Mouse (Mus musculus): ENCODE measurements at regions not wholly inside any gene's neighbourhood (a gene's known extent, or its start where the extent isn't known, plus 50 kb on each side); places are given as distances from the start of the nearest gene placed in this dataset.
A peak's percentile ranks its signal among the peaks of the same experiment; 100 is the strongest.

- WGBS (ENCODE audit: insufficient replicate concordance) = 45% methylated on average over 6 of the region's 6 CpGs
These were observed 71.1 kb upstream of the Dph5 start for GRCm38 (mm10) chr3:115816328-115817160.

GRCm38 (mm10) chr3:115817771-115818170 lies 69.9 kb upstream of the Dph5 start:
- Histone ChIP-seq H3K9me3 (replicated peaks) (no peaks in the 10 kb centered on the region), H3K4me2 (no peak overlapping the region), H3K27ac (replicated peaks) (no peak overlapping the region), H3K9ac (no peak overlapping the region), H3K4me1 (replicated peaks) (peaks cover 38% of the 10 kb centered on the region), H3K4me3 (replicated peaks) (no peak overlapping the region), H3K27me3 (no peaks in the 10 kb centered on the region), H3K36me3 (replicated peaks) (no peaks in the 10 kb centered on the region)
- 83% methylated on average over 5 of the region's 5 CpGs for WGBS (ENCODE audit: insufficient replicate concordance)
- ATAC-seq (ENCODE audit: insufficient read depth) = no peak

More at GRCm38 (mm10) chr3:115816328-115817160, 71.1 kb upstream of the Dph5 start:
- Histone ChIP-seq H3K9ac (no peak overlapping the region), H3K4me1 (replicated peaks) (peaks cover 38% of the 10 kb centered on the region), H3K4me2 (no peak overlapping the region), H3K27me3 (no peaks in the 10 kb centered on the region), H3K27ac (replicated peaks) (0 out of 2 replicates have a peak overlapping the region, but pooled peaks have one; percentile 15), H3K4me3 (replicated peaks) (no peak overlapping the region), H3K36me3 (replicated peaks) (no peaks in the 10 kb centered on the region), H3K9me3 (replicated peaks) (no peaks in the 10 kb centered on the region)
- ATAC-seq (ENCODE audit: insufficient read depth) = no peak

- 15% methylated on average over 7 of the region's 7 CpGs for WGBS (ENCODE audit: insufficient replicate concordance)
- peaks cover 38% of the 10 kb centered on the region for H3K4me1 ChIP-seq (replicated peaks)
- H3K9ac ChIP-seq = no peak overlapping the region
- H3K9me3 ChIP-seq (replicated peaks) = no peaks in the 10 kb centered on the region
- H3K36me3 ChIP-seq (replicated peaks) = no peaks in the 10 kb centered on the region
- H3K4me3 ChIP-seq (replicated peaks) = no peak overlapping the region
- H3K27ac ChIP-seq (replicated peaks) = no peak overlapping the region
- H3K4me2 ChIP-seq = peak overlapping the region; percentile 27
- ATAC-seq (ENCODE audit: insufficient read depth) = no peak
- no peaks in the 10 kb centered on the region for H3K27me3 ChIP-seq
These were observed 68.9 kb upstream of the Dph5 start for GRCm38 (mm10) chr3:115818734-115819133.

- Histone ChIP-seq H3K9me3 (replicated peaks) (no peaks in the 10 kb centered on the region), H3K36me3 (replicated peaks) (no peaks in the 10 kb centered on the region), H3K9ac (no peak overlapping the region), H3K4me2 (peak overlapping the region; percentile 48), H3K27me3 (no peaks in the 10 kb centered on the region), H3K4me3 (replicated peaks) (no peak overlapping the region), H3K27ac (replicated peaks) (no peak overlapping the region), H3K4me1 (replicated peaks) (peaks cover 38% of the 10 kb centered on the region)
- ATAC-seq (ENCODE audit: insufficient read depth) = peak; percentile 25; the same call in 1 of the 2 replicates
- WGBS (ENCODE audit: insufficient replicate concordance) = 7% methylated on average over 7 of the region's 7 CpGs
These were observed 68.1 kb upstream of the Dph5 start for GRCm38 (mm10) chr3:115819401-115820138.

- no peak for ATAC-seq (ENCODE audit: insufficient read depth)
These were observed 67.5 kb upstream of the Dph5 start for GRCm38 (mm10) chr3:115820139-115820481.

GRCm38 (mm10) chr3:115821627-115822026 lies 66.0 kb upstream of the Dph5 start:
- WGBS (ENCODE audit: insufficient replicate concordance) = 19% methylated on average over 2 of the region's 2 CpGs
- ATAC-seq (ENCODE audit: insufficient read depth) = no peak
- H3K4me1 ChIP-seq (replicated peaks) = peaks cover 19% of the 10 kb centered on the region
- H3K9ac ChIP-seq = no peak overlapping the region
- no peak overlapping the region for H3K27ac ChIP-seq (replicated peaks)
- no peak overlapping the region for H3K4me3 ChIP-seq (replicated peaks)
- no peak overlapping the region for H3K4me2 ChIP-seq
- no peaks in the 10 kb centered on the region for H3K27me3 ChIP-seq
- no peaks in the 10 kb centered on the region for H3K9me3 ChIP-seq (replicated peaks)
- no peaks in the 10 kb centered on the region for H3K36me3 ChIP-seq (replicated peaks)

More at GRCm38 (mm10) chr3:115820139-115820481, 67.5 kb upstream of the Dph5 start:
- H3K27me3 ChIP-seq = no peaks in the 10 kb centered on the region
- H3K4me2 ChIP-seq = peak overlapping the region; percentile 48
- no peaks in the 10 kb centered on the region for H3K36me3 ChIP-seq (replicated peaks)
- H3K27ac ChIP-seq (replicated peaks) = no peak overlapping the region
- H3K9ac ChIP-seq = no peak overlapping the region
- no peaks in the 10 kb centered on the region for H3K9me3 ChIP-seq (replicated peaks)
- WGBS (ENCODE audit: insufficient replicate concordance) = 13% methylated on average over 8 of the region's 8 CpGs
- peaks cover 34% of the 10 kb centered on the region for H3K4me1 ChIP-seq (replicated peaks)
- no peak overlapping the region for H3K4me3 ChIP-seq (replicated peaks)

- no peaks in the 10 kb centered on the region for H3K9me3 ChIP-seq (replicated peaks)
- no peaks in the 10 kb centered on the region for H3K36me3 ChIP-seq (replicated peaks)
- H3K4me1 ChIP-seq (replicated peaks) = peaks cover 17% of the 10 kb centered on the region
- H3K9ac ChIP-seq = no peak overlapping the region
- no peak overlapping the region for H3K4me2 ChIP-seq
- ATAC-seq (ENCODE audit: insufficient read depth) = no peak
- no peaks in the 10 kb centered on the region for H3K27me3 ChIP-seq
- no peak overlapping the region for H3K4me3 ChIP-seq (replicated peaks)
- WGBS (ENCODE audit: insufficient replicate concordance) = 66% methylated on average over 6 of the region's 6 CpGs
- no peak overlapping the region for H3K27ac ChIP-seq (replicated peaks)
These were observed 65.1 kb upstream of the Dph5 start for GRCm38 (mm10) chr3:115822491-115822890.

GRCm38 (mm10) chr3:115823741-115824140 lies 63.9 kb upstream of the Dph5 start:
- Histone ChIP-seq H3K9ac (no peak overlapping the region), H3K4me2 (no peak overlapping the region), H3K4me3 (replicated peaks) (no peak overlapping the region), H3K27me3 (no peaks in the 10 kb centered on the region), H3K4me1 (replicated peaks) (peaks cover 14% of the 10 kb centered on the region), H3K9me3 (replicated peaks) (no peaks in the 10 kb centered on the region), H3K27ac (replicated peaks) (no peak overlapping the region), H3K36me3 (replicated peaks) (no peaks in the 10 kb centered on the region)
- no peak for ATAC-seq (ENCODE audit: insufficient read depth)
- 71% methylated on average over 5 of the region's 5 CpGs for WGBS (ENCODE audit: insufficient replicate concordance)

GRCm38 (mm10) chr3:115824792-115825191 lies 62.8 kb upstream of the Dph5 start:
- no peak overlapping the region for H3K9ac ChIP-seq
- no peak for ATAC-seq (ENCODE audit: insufficient read depth)
- H3K36me3 ChIP-seq (replicated peaks) = no peaks in the 10 kb centered on the region
- no peaks in the 10 kb centered on the region for H3K27me3 ChIP-seq
- no peak overlapping the region for H3K4me3 ChIP-seq (replicated peaks)
- no peak overlapping the region for H3K27ac ChIP-seq (replicated peaks)
- H3K4me2 ChIP-seq = no peak overlapping the region
- WGBS (ENCODE audit: insufficient replicate concordance) = 55% methylated on average over 2 of the region's 2 CpGs
- H3K9me3 ChIP-seq (replicated peaks) = no peaks in the 10 kb centered on the region
- peaks cover 6% of the 10 kb centered on the region; the same call in 1 of the 2 replicates for H3K4me1 ChIP-seq (replicated peaks)

GRCm38 (mm10) chr3:115835381-115835780 lies 52.3 kb upstream of the Dph5 start:
- Histone ChIP-seq H3K4me1 (replicated peaks) (no peaks in the 10 kb centered on the region), H3K27ac (replicated peaks) (no peak overlapping the region), H3K9me3 (replicated peaks) (no peaks in the 10 kb centered on the region), H3K9ac (no peak overlapping the region), H3K4me3 (replicated peaks) (no peak overlapping the region), H3K4me2 (no peak overlapping the region), H3K36me3 (replicated peaks) (no peaks in the 10 kb centered on the region), H3K27me3 (no peaks in the 10 kb centered on the region)
- ATAC-seq (ENCODE audit: insufficient read depth) = no peak

- Histone ChIP-seq H3K4me3 (replicated peaks) (no peak overlapping the region), H3K9me3 (replicated peaks) (no peaks in the 10 kb centered on the region), H3K9ac (no peak overlapping the region), H3K27me3 (no peaks in the 10 kb centered on the region), H3K36me3 (replicated peaks) (no peaks in the 10 kb centered on the region), H3K27ac (replicated peaks) (no peak overlapping the region), H3K4me1 (replicated peaks) (no peaks in the 10 kb centered on the region), H3K4me2 (no peak overlapping the region)
- 79% methylated on average over 1 of the region's 1 CpGs for WGBS (ENCODE audit: insufficient replicate concordance)
- ATAC-seq (ENCODE audit: insufficient read depth) = no peak
These were observed 49.9 kb upstream of the Dph5 start for GRCm38 (mm10) chr3:115837617-115838216.

Measured in liver, embryonic 15.5 days (tissue).